Comparison of ENCODE assay signal across 9 mouse cellular contexts in the genomic region with DNA sequence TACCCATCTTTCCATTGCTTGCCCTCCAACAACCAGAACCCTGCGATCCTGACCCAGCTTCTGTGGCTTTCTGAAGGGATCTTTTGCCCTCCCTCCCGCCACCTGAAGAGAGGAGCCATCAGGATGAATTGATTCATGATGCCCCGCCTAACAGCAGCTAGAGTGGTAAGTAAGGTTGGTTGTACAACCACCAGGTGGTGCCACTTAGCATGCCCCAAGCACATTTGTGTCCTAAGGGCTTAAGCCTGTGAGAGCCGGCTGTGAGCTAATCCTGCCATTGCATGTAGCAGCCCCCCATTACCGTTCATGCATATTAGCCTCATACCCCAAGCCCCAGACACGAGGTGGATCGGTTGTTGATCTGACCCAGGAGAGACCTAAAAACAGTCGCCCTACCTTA. TPM values are rescaled to one million over a fixed set of nuclear protein-coding genes. Genes with fewer than 3 reads are reported as not detected.
DNase-seq lines count a peak whose midpoint lies in the region; ATAC-seq lines count a peak whose summit lies in the region.
"Had no signal": no experiment of that assay in that cellular context is flagged by ENCODE, and none has a peak within 500 bp of the region (broad histone marks: within the 10 kb centered on the region; RNA-seq: fewer than 3 reads in every experiment).

No protein-coding gene starts in this region.

- H3K4me2 ChIP-seq in kidney, embryonic 15.5 days = peak overlapping the region; percentile 96

- H3K4me1 ChIP-seq in kidney, embryonic 15.5 days = peaks cover 51% of the 10 kb centered on the region

- no peaks in the 10 kb centered on the region for H3K9me3 ChIP-seq in kidney, embryonic 15.5 days (replicated peaks)

- 0 out of 2 replicates have a peak overlapping the region, but pooled peaks have one; percentile 6 for H3K9ac ChIP-seq in kidney, embryonic 15.5 days

- no peaks in the 10 kb centered on the region for H3K27me3 ChIP-seq in kidney, embryonic 15.5 days
- H3K27me3 ChIP-seq: Patski had no signal

- WGBS in kidney, embryonic 15.5 days = 6% methylated on average over 8 of the region's 8 CpGs

- H3K36me3 ChIP-seq in kidney, embryonic 15.5 days = peaks cover 19% of the 10 kb centered on the region

- H3K4me3 ChIP-seq in kidney, embryonic 15.5 days (replicated peaks) = peak overlapping the region; percentile 88

- peak overlapping the region; percentile 97 for H3K27ac ChIP-seq in kidney, embryonic 15.5 days

- DNase-seq in cerebellum, adult 18-20 months = peak; percentile 70 to 74
- DNase-seq in cerebellum, adult 11 months = no peak
- peak; percentile 97 for DNase-seq in ES-CJ7 (ENCODE audit: low read depth, low spot score)
- peak; percentile 68 to 80 for DNase-seq in cerebellum, postnatal 14 days
- peak; percentile 50 to 53 for DNase-seq in heart, adult 9 months (ENCODE audit: low spot score in 2 of 2)
- peak; percentile 76 for DNase-seq in lung, postnatal 25 days (ENCODE audit: low spot score)
- peak; percentile 59 for DNase-seq in skeletal muscle tissue, adult 2 months (ENCODE audit: low read depth, low spot score)

- no peak; the same call in 1 of the 2 replicates for ATAC-seq in kidney, embryonic 15.5 days (replicated peaks; ENCODE audit: low FRiP score)

RNA-seq across cellular contexts. Expression of a gene that starts 1.8 kb away (rescaled TPM):
- polyA plus RNA-seq in kidney, embryonic 15.5 days (2015; fragmentation: Nextera tagmentation; extraction: Ambion mirVana) = 9.9 and 11.2 TPM in 2 replicates

RNA-seq across cellular contexts. Expression of a gene that starts 11.2 kb away (rescaled TPM):
- 93.5 and 95.4 TPM in 2 replicates for polyA plus RNA-seq in kidney, embryonic 15.5 days (2015; fragmentation: Nextera tagmentation; extraction: Ambion mirVana)

RNA-seq across cellular contexts. Expression of a gene that starts 17.6 kb away (rescaled TPM):
- polyA plus RNA-seq in kidney, embryonic 15.5 days (2015; fragmentation: Nextera tagmentation; extraction: Ambion mirVana) = 23.9 and 29.5 TPM in 2 replicates

RNA-seq across cellular contexts. Expression of a gene that starts 23.8 kb away (rescaled TPM):
- 93.5 and 107 TPM in 2 replicates for polyA plus RNA-seq in kidney, embryonic 15.5 days (2015; fragmentation: Nextera tagmentation; extraction: Ambion mirVana)

RNA-seq across cellular contexts. Expression of a gene that starts 23.8 kb away (rescaled TPM):
- polyA plus RNA-seq in kidney, embryonic 15.5 days (2015; fragmentation: Nextera tagmentation; extraction: Ambion mirVana) = 7.0 and 8.6 TPM in 2 replicates
